Mouse (Mus musculus) hindbrain, embryonic 16.5 days (tissue): ENCODE measurements at regions not wholly inside any gene's neighbourhood (a gene's known extent, or its start where the extent isn't known, plus 50 kb on each side); places are given as distances from the start of the nearest gene placed in this dataset.

Experiments
- ATAC-seq: fragments of 200-750 bp; cut with Nextera tagmentation; 2 replicates; pipeline ENCODE4 v1.8.0; 2017; ENCODE audit warnings: moderate TSS enrichment, moderate library complexity
- H3K27ac ChIP-seq: fragments of 300-500 bp; sonication (generic); 2 replicates; pipeline ENCODE4 v1.5.1; 2014; ENCODE audit warnings: low read depth, mild to moderate bottlenecking, control low read depth, low read length, moderate library complexity
- H3K27me3 ChIP-seq: fragments of 300-500 bp; sonication (generic); replicated peaks from 2 replicates; pipeline ENCODE4 v1.6.1; 2014; ENCODE audit warnings: low read length; ENCODE audit not compliant: control insufficient read depth, insufficient read depth
- H3K36me3 ChIP-seq: fragments of 300-500 bp; sonication (generic); 2 replicates; pipeline ENCODE4 v1.6.1; 2014; ENCODE audit warnings: mild to moderate bottlenecking, low read length, moderate library complexity, mixed read lengths; ENCODE audit not compliant: control insufficient read depth, insufficient read depth
- H3K4me1 ChIP-seq: fragments of 300-500 bp; sonication (generic); 2 replicates; pipeline ENCODE4 v1.6.1; 2014; ENCODE audit warnings: low read depth, low read length; ENCODE audit not compliant: control insufficient read depth, insufficient read depth
- H3K4me2 ChIP-seq: fragments of 300-500 bp; sonication (generic); 2 replicates; pipeline ENCODE4 v1.6.1; 2014; ENCODE audit warnings: mild to moderate bottlenecking, low read length, control low read depth, moderate library complexity
- H3K4me3 ChIP-seq: fragments of 300-500 bp; sonication (generic); 2 replicates; pipeline ENCODE4 v1.5.1; 2014; ENCODE audit warnings: mild to moderate bottlenecking, low read length, control low read depth, moderate library complexity
- H3K9ac ChIP-seq: fragments of 300-500 bp; sonication (generic); 2 replicates; pipeline ENCODE4 v1.6.1; 2014; ENCODE audit warnings: low read depth, mild to moderate bottlenecking, control low read depth, low read length, moderate library complexity
- H3K9me3 ChIP-seq: fragments of 300-500 bp; sonication (generic); 2 replicates; pipeline ENCODE4 v1.6.1; 2014; ENCODE audit warnings: mild to moderate bottlenecking, low read length, moderate library complexity; ENCODE audit not compliant: control insufficient read depth
- WGBS: fragments of 180-500 bp; shearing (Covaris S2); extraction: QIAGEN DNeasy Blood & Tissue Kit; methylation state at CpG from one replicate; pipeline ENCODE4 v1.1.7; 2014; 5-methylcytosine and 5-hydroxymethylcytosine counted together

GRCm38 (mm10) chr15:38351701-38352100, 926.3 kb downstream of the 4930447A16Rik start:
- H3K4me2 ChIP-seq = no peak overlapping the region
- no peak overlapping the region for H3K27ac ChIP-seq
- no peaks in the 10 kb centered on the region for H3K9me3 ChIP-seq
- H3K36me3 ChIP-seq = no peaks in the 10 kb centered on the region
- H3K9ac ChIP-seq = no peak overlapping the region
- ATAC-seq = no peak
- no peaks in the 10 kb centered on the region for H3K4me1 ChIP-seq
- no peaks in the 10 kb centered on the region for H3K27me3 ChIP-seq
- H3K4me3 ChIP-seq = no peak overlapping the region
- 81% methylated on average over 3 of the region's 3 CpGs for WGBS

- WGBS = 81% methylated on average over 4 of the region's 4 CpGs
- Histone ChIP-seq H3K9me3 (no peaks in the 10 kb centered on the region), H3K36me3 (no peaks in the 10 kb centered on the region), H3K27ac (no peak overlapping the region), H3K4me1 (no peaks in the 10 kb centered on the region), H3K9ac (no peak overlapping the region), H3K27me3 (no peaks in the 10 kb centered on the region), H3K4me2 (no peak overlapping the region), H3K4me3 (no peak overlapping the region)
- ATAC-seq = no peak
These were observed 928.0 kb downstream of the 4930447A16Rik start for GRCm38 (mm10) chr15:38353371-38353770.

- H3K4me3 ChIP-seq = no peak overlapping the region
- H3K27ac ChIP-seq = no peak overlapping the region
- H3K36me3 ChIP-seq = no peaks in the 10 kb centered on the region
- WGBS = 82% methylated on average over 3 of the region's 3 CpGs
- no peaks in the 10 kb centered on the region for H3K4me1 ChIP-seq
- no peaks in the 10 kb centered on the region; the same call in 1 of the 2 replicates for H3K9me3 ChIP-seq
- ATAC-seq = no peak
- H3K9ac ChIP-seq = no peak overlapping the region
- no peaks in the 10 kb centered on the region for H3K27me3 ChIP-seq
- H3K4me2 ChIP-seq = no peak overlapping the region
These were observed 933.7 kb downstream of the 4930447A16Rik start for GRCm38 (mm10) chr15:38359053-38359452.

GRCm38 (mm10) chr15:38363522-38363921, 938.2 kb downstream of the 4930447A16Rik start:
- no peak overlapping the region for H3K4me3 ChIP-seq
- no peak overlapping the region for H3K4me2 ChIP-seq
- no peak overlapping the region for H3K27ac ChIP-seq

GRCm38 (mm10) chr15:38364014-38364413, 938.7 kb downstream of the 4930447A16Rik start:
- Histone ChIP-seq H3K4me3 (no peak overlapping the region), H3K4me1 (no peaks in the 10 kb centered on the region), H3K9ac (no peak overlapping the region), H3K9me3 (no peaks in the 10 kb centered on the region; the same call in 1 of the 2 replicates), H3K27me3 (no peaks in the 10 kb centered on the region), H3K4me2 (no peak overlapping the region), H3K36me3 (no peaks in the 10 kb centered on the region), H3K27ac (no peak overlapping the region)
- 96% methylated on average over 3 of the region's 3 CpGs for WGBS
- no peak for ATAC-seq

More at GRCm38 (mm10) chr15:38363522-38363921, 938.2 kb downstream of the 4930447A16Rik start:
- Histone ChIP-seq H3K27me3 (no peaks in the 10 kb centered on the region), H3K36me3 (no peaks in the 10 kb centered on the region), H3K4me1 (no peaks in the 10 kb centered on the region), H3K9me3 (no peaks in the 10 kb centered on the region; the same call in 1 of the 2 replicates), H3K9ac (no peak overlapping the region)
- 79% methylated on average over 5 of the region's 5 CpGs for WGBS
- no peak for ATAC-seq

- H3K4me1 ChIP-seq = no peaks in the 10 kb centered on the region
- 95% methylated on average over 5 of the region's 5 CpGs for WGBS
- H3K9me3 ChIP-seq = no peaks in the 10 kb centered on the region
- no peak overlapping the region for H3K4me3 ChIP-seq
- no peak overlapping the region for H3K27ac ChIP-seq
- no peak for ATAC-seq
- no peak overlapping the region for H3K4me2 ChIP-seq
- no peaks in the 10 kb centered on the region for H3K36me3 ChIP-seq
- no peak overlapping the region for H3K9ac ChIP-seq
- H3K27me3 ChIP-seq = no peaks in the 10 kb centered on the region
These were observed 942.3 kb downstream of the 4930447A16Rik start for GRCm38 (mm10) chr15:38367643-38368042.

GRCm38 (mm10) chr15:38368291-38368690, 942.9 kb downstream of the 4930447A16Rik start:
- H3K9ac ChIP-seq = no peak overlapping the region
- no peaks in the 10 kb centered on the region for H3K9me3 ChIP-seq
- ATAC-seq = no peak
- no peak overlapping the region for H3K4me3 ChIP-seq
- H3K4me2 ChIP-seq = no peak overlapping the region
- 92% methylated on average over 4 of the region's 4 CpGs for WGBS
- H3K27ac ChIP-seq = no peak overlapping the region
- no peaks in the 10 kb centered on the region for H3K36me3 ChIP-seq
- H3K4me1 ChIP-seq = no peaks in the 10 kb centered on the region
- H3K27me3 ChIP-seq = no peaks in the 10 kb centered on the region

- Histone ChIP-seq H3K4me3 (no peak overlapping the region), H3K27me3 (no peaks in the 10 kb centered on the region), H3K36me3 (no peaks in the 10 kb centered on the region), H3K9ac (no peak overlapping the region), H3K4me1 (no peaks in the 10 kb centered on the region; the same call in none of the 2 replicates), H3K27ac (no peak overlapping the region), H3K4me2 (no peak overlapping the region), H3K9me3 (no peaks in the 10 kb centered on the region)
- ATAC-seq = no peak
- 84% methylated on average over 12 of the region's 12 CpGs for WGBS
These were observed 946.2 kb downstream of the 4930447A16Rik start for GRCm38 (mm10) chr15:38371404-38372090.

- peak; percentile 81 for ATAC-seq
- Histone ChIP-seq H3K27me3 (no peaks in the 10 kb centered on the region), H3K4me3 (peak overlapping the region; percentile 29), H3K27ac (peak overlapping the region; percentile 21; the same call in 1 of the 2 replicates), H3K4me2 (peak overlapping the region; percentile 58), H3K36me3 (no peaks in the 10 kb centered on the region), H3K9ac (peak overlapping the region; percentile 42), H3K4me1 (no peaks in the 10 kb centered on the region; the same call in none of the 2 replicates), H3K9me3 (no peaks in the 10 kb centered on the region)
- WGBS = 3% methylated on average over 21 of the region's 21 CpGs
These were observed 948.4 kb downstream of the 4930447A16Rik start for GRCm38 (mm10) chr15:38373797-38374196.
